Mouse (Mus musculus) midbrain, embryonic 11.5 days (tissue): ENCODE measurements around the gene Egfl7. TPM values are rescaled to one million over a fixed set of nuclear protein-coding genes. Genes with fewer than 3 reads are reported as not detected.

Experiments used
- ATAC-seq: fragments of 200-750 bp; cut with Nextera tagmentation; 2 replicates; pipeline ENCODE4 v1.8.0; 2017; ENCODE audit warnings: moderate TSS enrichment, moderate library complexity; ENCODE audit not compliant: low FRiP score
- DNase-seq: peaks from one replicate; pipeline ENCODE4 v3.0.0; 2015; ENCODE audit warnings: low spot score; ENCODE audit errors: missing footprints
- H3K27ac ChIP-seq: fragments of 300-500 bp; sonication (generic); 2 replicates; pipeline ENCODE4 v1.5.1; 2014; ENCODE audit warnings: low read depth, low read length
- H3K27me3 ChIP-seq: fragments of 300-500 bp; sonication (generic); 2 replicates; pipeline ENCODE4 v1.6.1; 2014; ENCODE audit warnings: mild to moderate bottlenecking, low read length, moderate library complexity, mixed read lengths; ENCODE audit not compliant: control insufficient read depth, insufficient read depth
- H3K36me3 ChIP-seq: fragments of 300-500 bp; sonication (generic); 2 replicates; pipeline ENCODE4 v1.6.1; 2014; ENCODE audit warnings: mild to moderate bottlenecking, low read length, moderate library complexity, mixed read lengths; ENCODE audit not compliant: control insufficient read depth, insufficient read depth
- H3K4me1 ChIP-seq: fragments of 300-500 bp; sonication (generic); 2 replicates; pipeline ENCODE4 v1.6.1; 2014; ENCODE audit warnings: low read length; ENCODE audit not compliant: control insufficient read depth, insufficient read depth
- H3K4me2 ChIP-seq: fragments of 300-500 bp; sonication (generic); 2 replicates; pipeline ENCODE4 v1.6.1; 2014; ENCODE audit warnings: mild to moderate bottlenecking, moderate library complexity
- H3K4me3 ChIP-seq: fragments of 300-500 bp; sonication (generic); 2 replicates; pipeline ENCODE4 v1.5.1; 2014; ENCODE audit warnings: low read depth, low read length
- H3K9ac ChIP-seq: fragments of 300-500 bp; sonication (generic); 2 replicates; pipeline ENCODE4 v1.6.1; 2014; ENCODE audit warnings: low read length
- H3K9me3 ChIP-seq: fragments of 300-500 bp; sonication (generic); 2 replicates; pipeline ENCODE4 v1.6.1; 2016; ENCODE audit warnings: low read length; ENCODE audit not compliant: control insufficient read depth
- WGBS: fragments of 180-500 bp; shearing (Covaris S2); extraction: QIAGEN DNeasy Blood & Tissue Kit; methylation state at CpG from one replicate; pipeline ENCODE4 v1.1.7; 2014; 5-methylcytosine and 5-hydroxymethylcytosine counted together
- polyA plus RNA-seq: library from polyadenylated mRNA; unstranded; fragments of >200 nt; fragmentation: Nextera tagmentation; extraction: Ambion mirVana; gene quantifications from 2 replicates; pipeline ENCODE4 v1.2.1, GENCODE M21; 2014

Egfl7 gene
- polyA plus RNA-seq, 1 experiment from 2014 or later = 58.3 TPM

- Histone ChIP-seq H3K9me3 (no peaks in the 10 kb centered on the region), H3K27me3 (no peaks in the 10 kb centered on the region), H3K4me2 (no peak overlapping the region), H3K9ac (no peak overlapping the region), H3K36me3 (no peaks in the 10 kb centered on the region), H3K4me1 (no peaks in the 10 kb centered on the region), H3K4me3 (no peak overlapping the region), H3K27ac (no peak overlapping the region)
- DNase-seq (no peak), ATAC-seq (no peak)
- 80% methylated on average over 9 of the region's 9 CpGs for WGBS
Measured at GRCm38 (mm10) chr2:26593211-26594021, 13.6 kb downstream of the Egfl7 start.

- Histone ChIP-seq H3K36me3 (no peaks in the 10 kb centered on the region), H3K9me3 (no peaks in the 10 kb centered on the region), H3K4me2 (no peak overlapping the region), H3K27me3 (no peaks in the 10 kb centered on the region), H3K4me3 (no peak overlapping the region), H3K27ac (no peak overlapping the region), H3K4me1 (no peaks in the 10 kb centered on the region), H3K9ac (no peak overlapping the region)
- DNase-seq (no peak), ATAC-seq (no peak)
- WGBS = 76% methylated on average over 9 of the region's 9 CpGs
Measured at GRCm38 (mm10) chr2:26594022-26594346, 14.2 kb downstream of the Egfl7 start.

- Histone ChIP-seq H3K9ac (no peak overlapping the region), H3K9me3 (no peaks in the 10 kb centered on the region)
- WGBS = 94% methylated on average over 7 of the region's 7 CpGs
Measured at GRCm38 (mm10) chr2:26594461-26594933, 14.7 kb downstream of the Egfl7 start.

GRCm38 (mm10) chr2:26594934-26595724 lies 15.3 kb downstream of the Egfl7 start:
- Histone ChIP-seq H3K9me3 (no peaks in the 10 kb centered on the region), H3K27me3 (no peaks in the 10 kb centered on the region), H3K36me3 (no peaks in the 10 kb centered on the region), H3K27ac (no peak overlapping the region), H3K4me2 (no peak overlapping the region), H3K9ac (no peak overlapping the region), H3K4me1 (no peaks in the 10 kb centered on the region), H3K4me3 (no peak overlapping the region)
- DNase-seq (no peak), ATAC-seq (no peak)
- WGBS = 79% methylated on average over 6 of the region's 6 CpGs

More at GRCm38 (mm10) chr2:26594461-26594933, 14.7 kb downstream of the Egfl7 start:
- Histone ChIP-seq H3K4me3 (no peak overlapping the region), H3K27ac (no peak overlapping the region), H3K4me2 (no peak overlapping the region), H3K36me3 (no peaks in the 10 kb centered on the region), H3K4me1 (no peaks in the 10 kb centered on the region), H3K27me3 (no peaks in the 10 kb centered on the region)
- DNase-seq (no peak), ATAC-seq (no peak)

- H3K27me3 ChIP-seq = no peaks in the 10 kb centered on the region
- no peak overlapping the region for H3K27ac ChIP-seq
- H3K36me3 ChIP-seq = no peaks in the 10 kb centered on the region
- WGBS = 89% methylated on average over 11 of the region's 11 CpGs
- DNase-seq (no peak), ATAC-seq (no peak)
- no peaks in the 10 kb centered on the region for H3K4me1 ChIP-seq
- H3K4me3 ChIP-seq = no peak overlapping the region
- H3K4me2 ChIP-seq = no peak overlapping the region
- H3K9ac ChIP-seq = no peak overlapping the region
- H3K9me3 ChIP-seq = no peaks in the 10 kb centered on the region
Measured at GRCm38 (mm10) chr2:26595725-26596435, 16.1 kb downstream of the Egfl7 start.

- ATAC-seq (no peak), DNase-seq (no peak)
- no peaks in the 10 kb centered on the region for H3K36me3 ChIP-seq
- H3K27me3 ChIP-seq = no peaks in the 10 kb centered on the region
- no peak overlapping the region for H3K4me2 ChIP-seq
- 97% methylated on average over 3 of the region's 3 CpGs for WGBS
- H3K4me1 ChIP-seq = no peaks in the 10 kb centered on the region
- no peak overlapping the region for H3K4me3 ChIP-seq
- no peaks in the 10 kb centered on the region for H3K9me3 ChIP-seq
- no peak overlapping the region for H3K27ac ChIP-seq
- no peak overlapping the region for H3K9ac ChIP-seq
Measured at GRCm38 (mm10) chr2:26596898-26597297, 17.1 kb downstream of the Egfl7 start.

- no peaks in the 10 kb centered on the region for H3K4me1 ChIP-seq
- DNase-seq = no peak
- no peaks in the 10 kb centered on the region for H3K9me3 ChIP-seq
- no peak overlapping the region for H3K4me3 ChIP-seq
- H3K4me2 ChIP-seq = no peak overlapping the region
- peaks cover 4% of the 10 kb centered on the region for H3K27me3 ChIP-seq
- H3K36me3 ChIP-seq = no peaks in the 10 kb centered on the region
- H3K9ac ChIP-seq = no peak overlapping the region
- H3K27ac ChIP-seq = no peak overlapping the region
- no peak for ATAC-seq
- WGBS = 92% methylated on average over 2 of the region's 2 CpGs
Measured at GRCm38 (mm10) chr2:26597810-26598209, 18.0 kb downstream of the Egfl7 start.

- no peak for DNase-seq
- 90% methylated on average over 3 of the region's 3 CpGs for WGBS
Measured at GRCm38 (mm10) chr2:26598462-26598861, 18.6 kb downstream of the Egfl7 start.

GRCm38 (mm10) chr2:26599965-26600364 lies 20.2 kb downstream of the Egfl7 start:
- no peak overlapping the region for H3K9ac ChIP-seq
- DNase-seq (no peak), ATAC-seq (no peak)
- WGBS = 83% methylated on average over 4 of the region's 4 CpGs
- H3K27me3 ChIP-seq = peaks cover 24% of the 10 kb centered on the region
- no peak overlapping the region for H3K4me3 ChIP-seq
- H3K36me3 ChIP-seq = no peaks in the 10 kb centered on the region
- no peak overlapping the region for H3K4me2 ChIP-seq
- no peaks in the 10 kb centered on the region for H3K9me3 ChIP-seq
- peaks cover 9% of the 10 kb centered on the region for H3K4me1 ChIP-seq
- H3K27ac ChIP-seq = no peak overlapping the region

More at GRCm38 (mm10) chr2:26598462-26598861, 18.6 kb downstream of the Egfl7 start:
- H3K27me3 ChIP-seq = peaks cover 11% of the 10 kb centered on the region
- no peaks in the 10 kb centered on the region for H3K9me3 ChIP-seq
- no peak overlapping the region for H3K9ac ChIP-seq
- H3K4me3 ChIP-seq = no peak overlapping the region
- H3K4me2 ChIP-seq = no peak overlapping the region
- ATAC-seq = no peak
- H3K4me1 ChIP-seq = peaks cover 2% of the 10 kb centered on the region
- H3K36me3 ChIP-seq = no peaks in the 10 kb centered on the region
- no peak overlapping the region for H3K27ac ChIP-seq
